Mouse (Mus musculus) left cerebral cortex, adult 6 months (tissue): ENCODE results near the gene Azi2. TPM values are rescaled to one million over a fixed set of nuclear protein-coding genes. Genes with fewer than 3 reads are reported as not detected.

ENCODE experiments used
- long read RNA-seq, 2 experiments: library from polyadenylated mRNA; unstranded; transcript quantifications; one replicate each; pipeline ENCODE4 v2.0.0; 2019 to 2020
- polyA plus RNA-seq: library from polyadenylated mRNA; unstranded; fragments of <200 nt; fragmentation: Nextera tagmentation; gene quantifications from 2 replicates; pipeline ENCODE4 v1.2.3, GENCODE M21; 2021

Azi2 gene
- polyA plus RNA-seq = 49.5 and 49.6 TPM in 2 replicates
- long read RNA-seq, experiment 1, transcript Azi2-201 (8 exons, 3,396 nt) = major isoform, 395 of 497 reads
- long read RNA-seq, experiment 1, transcript Azi2-205 (8 exons, 2,156 nt) = minor isoform, 10 of 497 reads
- long read RNA-seq, experiment 1, transcript Azi2-207 (7 exons, 2,499 nt) = minor isoform, 21 of 497 reads
- long read RNA-seq, experiment 1, partial matches to known transcripts = 18 of 497 reads
- long read RNA-seq, experiment 1, other reads (novel, unspliced or antisense) = 51 of 497 reads
- long read RNA-seq, experiment 2, transcript Azi2-201 (8 exons, 3,396 nt) = major isoform, 42 of 89 reads
- long read RNA-seq, experiment 2, partial matches to known transcripts = 41 of 89 reads
- long read RNA-seq, experiment 2, other reads (novel, unspliced or antisense) = 2 of 89 reads

GRCm38 (mm10) chr9:118040218-118041021 lies at the start of gene Azi2:
TSS of gene Azi2 (plus strand) at chr9:118040499.

Other genes with a start within 250 kb of the Azi2 start
- 34.6 and 40.0 TPM in 2 replicates for gene Cmc1, start 109.7 kb downstream of the Azi2 start, polyA plus RNA-seq